Mouse (Mus musculus): ENCODE measurements at regions not wholly inside any gene's neighbourhood (a gene's known extent, or its start where the extent isn't known, plus 50 kb on each side); places are given as distances from the start of the nearest gene placed in this dataset.

- Histone ChIP-seq H3K27ac (replicated peaks) (no peak overlapping the region), H3K9me3 (no peaks in the 10 kb centered on the region), H3K36me3 (no peaks in the 10 kb centered on the region), H3K4me1 (no peaks in the 10 kb centered on the region), H3K9ac (replicated peaks) (no peak overlapping the region), H3K4me3 (no peak overlapping the region), H3K27me3 (no peaks in the 10 kb centered on the region), H3K4me2 (replicated peaks) (no peak overlapping the region)
- no peak for ATAC-seq (ENCODE audit: low FRiP score, low read depth)
- 77% methylated on average over 1 of the region's 1 CpGs for WGBS
Observed at GRCm38 (mm10) chr4:35640866-35641265, 414.9 kb upstream of the C9orf72 start.

DNA sequence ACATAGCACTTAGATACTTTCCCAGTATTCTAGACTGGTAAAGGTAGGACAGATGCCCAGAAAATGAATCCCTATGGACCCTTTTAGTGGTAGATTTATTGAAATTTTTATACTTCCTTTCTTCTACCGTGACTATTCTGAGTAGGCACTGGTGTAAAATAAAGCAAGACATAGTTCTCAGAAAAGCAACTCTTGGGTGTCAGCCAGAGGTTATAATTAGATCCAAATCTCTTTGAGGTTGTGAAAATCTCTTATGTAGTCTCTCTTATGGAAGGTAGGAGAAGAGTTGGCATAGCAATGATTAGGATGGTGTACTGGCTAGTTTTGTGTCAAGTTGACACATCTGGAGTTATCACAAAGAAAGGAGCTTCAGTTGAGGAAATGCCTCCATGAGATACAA, 380.2 kb upstream of the C9orf72 start:
- 85% methylated on average over 1 of the region's 1 CpGs for WGBS

GRCm38 (mm10) chr4:35578086-35578485, 352.1 kb upstream of the C9orf72 start:
- Histone ChIP-seq H3K4me2 (replicated peaks) (no peak overlapping the region), H3K4me3 (no peak overlapping the region), H3K27ac (replicated peaks) (no peak overlapping the region), H3K27me3 (no peaks in the 10 kb centered on the region), H3K9ac (replicated peaks) (no peak overlapping the region), H3K9me3 (no peaks in the 10 kb centered on the region), H3K36me3 (no peaks in the 10 kb centered on the region), H3K4me1 (no peaks in the 10 kb centered on the region)
- no peak for ATAC-seq (ENCODE audit: low FRiP score, low read depth)
- 75% methylated on average over 1 of the region's 1 CpGs for WGBS

More for the DNA sequence above, 380.2 kb upstream of the C9orf72 start:
- no peaks in the 10 kb centered on the region for H3K4me1 ChIP-seq
- ATAC-seq (ENCODE audit: low FRiP score, low read depth): no peak
- H3K9ac ChIP-seq (replicated peaks): no peak overlapping the region
- no peaks in the 10 kb centered on the region for H3K27me3 ChIP-seq
- no peaks in the 10 kb centered on the region for H3K9me3 ChIP-seq
- H3K27ac ChIP-seq (replicated peaks): no peak overlapping the region
- H3K36me3 ChIP-seq: no peaks in the 10 kb centered on the region
- no peak overlapping the region for H3K4me3 ChIP-seq
- H3K4me2 ChIP-seq (replicated peaks): no peak overlapping the region

DNA sequence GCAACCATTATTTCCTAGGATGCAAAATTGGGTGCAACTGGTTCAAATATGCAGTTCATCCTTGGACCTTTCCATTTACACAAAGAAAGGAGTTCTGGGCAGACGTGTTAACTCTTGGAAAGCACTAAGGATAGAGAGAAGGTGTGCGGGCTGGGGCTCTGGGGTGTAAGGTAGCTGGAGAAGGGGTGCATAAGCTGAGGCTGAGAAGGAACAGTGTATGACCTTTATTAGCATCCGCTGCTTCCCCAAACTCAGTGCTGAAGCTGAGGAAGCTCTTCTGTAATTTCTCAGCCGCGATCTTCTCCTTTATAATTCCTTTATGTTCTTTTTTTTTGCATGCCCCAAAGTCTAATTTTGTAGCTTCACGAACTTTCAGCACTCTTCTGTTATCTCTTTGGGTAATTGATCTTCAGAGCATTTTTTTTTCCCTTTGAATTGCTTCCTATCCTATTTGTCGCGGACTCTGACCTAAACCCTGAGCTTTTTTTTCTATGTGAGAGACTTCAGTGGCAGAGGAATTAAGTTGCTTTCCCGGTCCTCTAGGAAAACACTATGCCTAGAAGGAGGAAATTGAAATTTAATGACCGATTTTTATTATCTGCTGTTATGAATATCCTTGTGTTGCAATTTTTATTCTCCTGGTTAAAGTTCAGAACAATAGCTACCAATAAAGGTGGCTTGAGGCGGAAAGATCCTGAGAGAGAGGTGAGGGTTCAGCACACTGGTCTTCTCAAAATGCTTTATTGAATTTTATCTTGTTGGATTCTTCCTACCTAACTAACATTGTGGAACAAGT, 349.4 kb upstream of the C9orf72 start:
- Histone ChIP-seq H3K27ac (replicated peaks) (no peak overlapping the region), H3K9me3 (no peaks in the 10 kb centered on the region), H3K27me3 (no peaks in the 10 kb centered on the region), H3K36me3 (no peaks in the 10 kb centered on the region), H3K4me3 (no peak overlapping the region), H3K4me2 (replicated peaks) (no peak overlapping the region), H3K9ac (replicated peaks) (no peak overlapping the region), H3K4me1 (peaks cover 6% of the 10 kb centered on the region; the same call in 1 of the 2 replicates)
- no peak for ATAC-seq (ENCODE audit: low FRiP score, low read depth)
- 72% methylated on average over 11 of the region's 11 CpGs for WGBS

- ATAC-seq (ENCODE audit: low FRiP score, low read depth): peak; percentile 69
- Histone ChIP-seq H3K4me1 (peaks cover 6% of the 10 kb centered on the region; the same call in 1 of the 2 replicates), H3K27me3 (no peaks in the 10 kb centered on the region), H3K9ac (replicated peaks) (0 out of 2 replicates have a peak overlapping the region, but pooled peaks have one; percentile 15), H3K4me3 (no peak overlapping the region), H3K36me3 (no peaks in the 10 kb centered on the region), H3K9me3 (no peaks in the 10 kb centered on the region), H3K27ac (replicated peaks) (no peak overlapping the region), H3K4me2 (replicated peaks) (no peak overlapping the region)
- WGBS: 39% methylated on average over 9 of the region's 9 CpGs
Observed at GRCm38 (mm10) chr4:35571541-35572447, 345.8 kb upstream of the C9orf72 start.

GRCm38 (mm10) chr4:35561303-35561702, 335.3 kb upstream of the C9orf72 start:
- WGBS: 9% methylated on average over 1 of the region's 1 CpGs

GRCm38 (mm10) chr4:35560004-35560403, 334.0 kb upstream of the C9orf72 start:
- Histone ChIP-seq H3K9me3 (no peaks in the 10 kb centered on the region), H3K9ac (replicated peaks) (no peak overlapping the region), H3K27ac (replicated peaks) (no peak overlapping the region), H3K4me3 (no peak overlapping the region), H3K36me3 (no peaks in the 10 kb centered on the region), H3K27me3 (no peaks in the 10 kb centered on the region), H3K4me1 (no peaks in the 10 kb centered on the region), H3K4me2 (replicated peaks) (no peak overlapping the region)
- WGBS: 95% methylated on average over 2 of the region's 2 CpGs
- no peak for ATAC-seq (ENCODE audit: low FRiP score, low read depth)

More at GRCm38 (mm10) chr4:35561303-35561702, 335.3 kb upstream of the C9orf72 start:
- ATAC-seq (ENCODE audit: low FRiP score, low read depth): no peak
- no peaks in the 10 kb centered on the region for H3K36me3 ChIP-seq
- no peak overlapping the region for H3K9ac ChIP-seq (replicated peaks)
- no peaks in the 10 kb centered on the region for H3K9me3 ChIP-seq
- no peak overlapping the region for H3K4me3 ChIP-seq
- no peaks in the 10 kb centered on the region for H3K4me1 ChIP-seq
- no peak overlapping the region for H3K4me2 ChIP-seq (replicated peaks)
- H3K27me3 ChIP-seq: no peaks in the 10 kb centered on the region
- no peak overlapping the region for H3K27ac ChIP-seq (replicated peaks)

DNA sequence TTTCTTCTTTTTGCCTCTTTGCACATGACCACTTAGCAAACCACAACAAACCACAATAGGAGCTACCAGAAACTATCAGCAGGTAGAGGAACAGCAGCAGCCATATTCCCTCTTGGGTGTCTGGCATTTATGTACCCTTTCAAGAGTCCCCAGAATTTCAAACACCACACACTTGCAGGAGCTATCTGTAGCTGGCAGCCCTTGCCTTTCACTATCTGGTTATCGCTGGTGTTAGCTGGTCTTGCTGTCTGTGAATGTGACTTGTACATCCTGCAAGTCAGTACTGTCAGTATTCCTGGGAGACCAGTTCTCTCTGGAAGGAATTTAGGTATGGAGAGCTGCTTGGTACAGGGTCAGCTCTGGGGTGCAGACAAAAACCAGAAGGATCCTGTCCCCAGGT, 327.3 kb upstream of the C9orf72 start:
- Histone ChIP-seq H3K27ac (replicated peaks) (no peak overlapping the region), H3K27me3 (peaks cover 3% of the 10 kb centered on the region; the same call in 1 of the 2 replicates), H3K9me3 (no peaks in the 10 kb centered on the region), H3K4me3 (no peak overlapping the region), H3K36me3 (no peaks in the 10 kb centered on the region), H3K4me1 (no peaks in the 10 kb centered on the region), H3K4me2 (replicated peaks) (no peak overlapping the region), H3K9ac (replicated peaks) (no peak overlapping the region)
- no peak for ATAC-seq (ENCODE audit: low FRiP score, low read depth)
- 94% methylated on average over 1 of the region's 1 CpGs for WGBS

DNA sequence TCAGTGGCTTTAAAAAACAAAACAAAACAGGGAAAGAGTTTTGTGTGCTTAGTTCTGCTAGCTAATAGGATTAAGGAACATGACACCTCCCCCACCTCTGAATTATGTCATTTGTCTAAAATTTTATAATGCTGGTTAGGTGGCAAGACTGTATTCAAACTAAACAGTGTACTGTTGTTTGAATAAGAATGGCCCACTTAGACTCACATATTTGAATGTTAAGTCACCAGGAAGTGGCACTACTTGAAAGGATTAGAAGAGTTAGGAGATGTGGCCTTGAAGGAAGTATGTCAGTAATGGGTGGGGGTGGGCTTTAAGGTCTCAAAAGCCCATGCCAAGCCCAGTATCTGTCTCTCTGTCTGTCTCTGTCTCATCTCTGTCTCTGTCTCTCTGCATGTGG, 326.0 kb upstream of the C9orf72 start:
- Histone ChIP-seq H3K4me1 (no peaks in the 10 kb centered on the region), H3K4me3 (no peak overlapping the region), H3K9me3 (no peaks in the 10 kb centered on the region), H3K36me3 (no peaks in the 10 kb centered on the region), H3K4me2 (replicated peaks) (no peak overlapping the region), H3K9ac (replicated peaks) (no peak overlapping the region), H3K27ac (replicated peaks) (no peak overlapping the region), H3K27me3 (peaks cover 3% of the 10 kb centered on the region; the same call in 1 of the 2 replicates)
- ATAC-seq (ENCODE audit: low FRiP score, low read depth): 0 out of 2 replicates have a peak, but pooled peaks have one; percentile 16

DNA sequence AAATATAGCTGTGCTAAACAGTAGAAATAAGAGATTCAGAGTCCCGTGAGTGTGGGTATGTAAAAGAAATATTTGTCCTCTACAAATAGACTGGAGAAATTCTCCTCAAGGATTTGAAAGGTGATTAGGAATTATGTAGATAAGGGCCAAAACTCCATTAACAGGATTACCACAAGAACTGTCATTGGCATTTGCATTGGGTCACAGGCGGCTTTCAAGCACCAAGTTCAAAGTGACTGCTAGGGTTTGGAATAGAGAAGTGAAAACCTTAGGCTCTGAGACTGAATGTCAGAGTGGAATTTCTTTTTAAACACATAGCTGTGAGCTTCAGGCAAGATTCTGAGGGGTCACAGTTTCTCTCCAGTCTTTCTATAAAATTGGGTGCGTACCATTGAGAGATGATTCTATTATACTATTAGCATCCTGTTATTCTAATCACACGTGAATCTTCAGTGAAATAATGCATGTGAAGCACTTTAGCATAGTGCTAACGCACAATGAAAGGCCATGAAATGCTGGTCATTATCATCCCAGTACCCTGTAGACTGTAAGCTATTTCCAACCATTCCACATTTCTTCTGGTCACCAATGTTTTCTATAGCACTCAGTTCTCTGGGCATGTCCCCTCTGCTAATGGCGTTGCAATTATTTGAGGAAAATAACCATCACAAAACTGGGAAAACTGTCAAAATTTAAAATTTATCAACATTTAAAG, 308.7 kb upstream of the C9orf72 start:
- Histone ChIP-seq H3K4me1 (peaks cover 6% of the 10 kb centered on the region; the same call in 1 of the 2 replicates), H3K36me3 (no peaks in the 10 kb centered on the region), H3K27ac (replicated peaks) (0 out of 2 replicates have a peak overlapping the region, but pooled peaks have one; percentile 17), H3K9ac (replicated peaks) (no peak overlapping the region), H3K27me3 (no peaks in the 10 kb centered on the region), H3K4me2 (replicated peaks) (no peak overlapping the region), H3K9me3 (no peaks in the 10 kb centered on the region), H3K4me3 (no peak overlapping the region)
- WGBS: 23% methylated on average over 6 of the region's 6 CpGs
- ATAC-seq (ENCODE audit: low FRiP score, low read depth): peak; percentile 86

DNA sequence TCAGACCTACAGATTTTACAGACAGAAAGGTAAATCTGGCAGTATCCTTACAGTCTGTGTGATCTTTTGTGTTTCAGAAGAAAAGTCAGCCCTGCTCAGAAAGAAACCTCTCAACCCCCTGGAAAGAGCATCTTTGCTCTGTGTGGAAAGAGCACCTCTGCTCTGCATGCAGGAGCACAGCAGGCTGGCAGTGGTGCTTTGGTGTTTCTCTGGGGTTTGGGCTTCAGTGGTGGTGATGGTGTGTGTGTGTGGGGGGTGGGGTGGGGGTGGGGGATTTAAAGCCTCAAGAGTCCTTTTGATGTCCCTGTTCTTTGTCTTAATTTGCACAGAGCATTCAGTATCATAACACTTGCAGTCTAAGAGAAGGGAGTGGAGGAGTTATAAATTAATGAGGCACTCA, 308.2 kb upstream of the C9orf72 start:
- Histone ChIP-seq H3K27me3 (no peaks in the 10 kb centered on the region), H3K4me3 (no peak overlapping the region), H3K4me2 (replicated peaks) (no peak overlapping the region), H3K9me3 (no peaks in the 10 kb centered on the region), H3K4me1 (peaks cover 6% of the 10 kb centered on the region; the same call in 1 of the 2 replicates), H3K9ac (replicated peaks) (no peak overlapping the region), H3K36me3 (no peaks in the 10 kb centered on the region), H3K27ac (replicated peaks) (0 out of 2 replicates have a peak overlapping the region, but pooled peaks have one; percentile 17)
- ATAC-seq (ENCODE audit: low FRiP score, low read depth): peak; percentile 95
